9 mouse cellular contexts compared by ENCODE assay signal in the genomic region with DNA sequence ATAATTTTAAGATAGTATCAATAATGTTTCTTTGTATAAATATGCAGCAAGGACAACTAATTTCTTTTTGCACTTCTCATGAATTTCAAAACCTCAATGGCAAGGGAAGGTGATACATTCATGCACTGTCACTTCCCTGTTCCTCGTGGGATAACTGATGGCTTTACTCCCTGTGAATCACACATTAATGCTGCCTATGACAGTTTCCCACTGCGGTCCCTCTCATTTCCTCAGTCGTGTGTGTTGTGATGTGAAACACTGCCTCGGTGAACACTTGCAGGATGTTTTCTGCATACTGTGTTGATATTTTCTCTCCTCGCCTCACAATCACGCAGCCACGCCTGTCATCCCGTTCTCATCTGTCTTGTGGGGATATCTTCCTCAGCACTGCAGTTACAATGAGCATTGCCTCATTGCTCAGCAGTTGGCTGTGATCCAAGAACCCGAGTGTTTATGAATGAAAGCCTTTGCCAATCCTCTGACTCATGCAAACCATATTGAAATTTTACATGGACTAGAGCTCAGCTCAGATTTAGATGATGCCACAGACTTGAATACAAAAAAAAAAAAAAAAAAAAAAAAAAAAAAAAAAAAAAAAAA.
A peak's percentile ranks its signal among the peaks of the same experiment; 100 is the strongest.
DNase-seq lines count a peak whose midpoint lies in the region; ATAC-seq and TF ChIP-seq lines count a peak whose summit lies in the region.
"Had no signal": no experiment of that assay in that cellular context is flagged by ENCODE, and none has a peak within 500 bp of the region (broad histone marks: within the 10 kb centered on the region; RNA-seq: fewer than 3 reads in every experiment).

No protein-coding gene starts in this region.

- TF ChIP-seq CTCF in gastrocnemius, adult 2 months (IDR thresholded peaks at IDR 0.05): no peak

- WGBS in forebrain, embryonic 13.5 days: 57% methylated on average over 9 of the region's 9 CpGs
- 44% methylated on average over 9 of the region's 9 CpGs for WGBS in midbrain, embryonic 13.5 days

- H3K4me1 ChIP-seq in forebrain, embryonic 13.5 days: no peaks in the 10 kb centered on the region
- peaks cover 3% of the 10 kb centered on the region; the same call in 1 of the 2 replicates for H3K4me1 ChIP-seq in midbrain, embryonic 13.5 days (replicated peaks)

- H3K36me3 ChIP-seq in forebrain, embryonic 13.5 days (ENCODE audit: poor library complexity, severe bottlenecking): no peaks in the 10 kb centered on the region
- H3K36me3 ChIP-seq in midbrain, embryonic 13.5 days: no peaks in the 10 kb centered on the region

- H3K4me3 ChIP-seq in gastrocnemius, adult 2 months: no peak overlapping the region
- H3K4me3 ChIP-seq in forebrain, embryonic 13.5 days: no peak overlapping the region
- no peak overlapping the region for H3K4me3 ChIP-seq in midbrain, embryonic 13.5 days (replicated peaks)
- H3K4me3 ChIP-seq: erythroblast, embryonic 14.5 days had no signal

- no peaks in the 10 kb centered on the region for H3K9me3 ChIP-seq in forebrain, embryonic 13.5 days (replicated peaks)
- no peaks in the 10 kb centered on the region for H3K9me3 ChIP-seq in midbrain, embryonic 13.5 days

- DNase-seq in gastrocnemius, adult 2 months: peak; percentile 11
- no peak for DNase-seq in gastrocnemius, postnatal 36 days
- DNase-seq in MN1 (ENCODE audit: low spot score): peak; percentile 24
- peak; percentile 79 for DNase-seq in layer of hippocampus, adult 11-12 months (ENCODE audit: low spot score)
- DNase-seq in natural killer cell, adult 2 months (ENCODE audit: low spot score in 2 of 2): no peak

- H3K4me2 ChIP-seq in forebrain, embryonic 13.5 days: peak overlapping the region; percentile 22
- H3K4me2 ChIP-seq in midbrain, embryonic 13.5 days (replicated peaks): peak overlapping the region; percentile 33

- ATAC-seq in forebrain, embryonic 13.5 days: peak; percentile 90
- peak; percentile 94 for ATAC-seq in midbrain, embryonic 13.5 days
- ATAC-seq in erythroid progenitor cell, adult 5-6 weeks (replicated peaks; ENCODE audit: low FRiP score, poor library complexity, severe bottlenecking): no peak

- no peak overlapping the region for H3K27ac ChIP-seq in gastrocnemius, adult 2 months
- H3K27ac ChIP-seq in forebrain, embryonic 13.5 days: no peak overlapping the region
- H3K27ac ChIP-seq in midbrain, embryonic 13.5 days: no peak overlapping the region

- H3K27me3 ChIP-seq in forebrain, embryonic 13.5 days: peaks cover 8% of the 10 kb centered on the region
- no peaks in the 10 kb centered on the region for H3K27me3 ChIP-seq in midbrain, embryonic 13.5 days

- intact Hi-C loops in gastrocnemius, adult 2 months (cut with DNase I): no loop called here
- intact Hi-C loops in gastrocnemius, postnatal 36 days (cut with DNase I): no loop called here

- no peak overlapping the region for H3K9ac ChIP-seq in forebrain, embryonic 13.5 days
- no peak overlapping the region for H3K9ac ChIP-seq in midbrain, embryonic 13.5 days (replicated peaks)

Comparison
In these comparisons a context has a peak if more than half of its experiments do, and no peak if none do; other contexts are left out.
1. DNase-seq: peak in gastrocnemius, adult 2 months (single experiment), MN1 (single experiment) and layer of hippocampus, adult 11-12 months (single experiment); none in gastrocnemius, postnatal 36 days (0 of 2) and natural killer cell, adult 2 months (0 of 2).